Mouse (Mus musculus) heart, postnatal 4 days (tissue): ENCODE results near the gene Trmu. TPM values are rescaled to one million over a fixed set of nuclear protein-coding genes. Genes with fewer than 3 reads are reported as not detected.

Source experiments
- DNase-seq: peaks from one replicate; pipeline ENCODE4 v3.0.0; 2021
- total RNA-seq, 2 experiments: library from RNA; stranded (reverse); gene quantifications; 2 replicates each; pipeline ENCODE4 v1.2.3; 2021

Gene Trmu
- total RNA-seq, 2 experiments from 2014 or later: 27.4 to 29.4 TPM

- no peak for DNase-seq
Observed at GRCm38 (mm10) chr15:85897113-85897512, 18.0 kb downstream of the Trmu start.

GRCm38 (mm10) chr15:85899396-85899795 lies 20.3 kb downstream of the Trmu start:
- no peak for DNase-seq

GRCm38 (mm10) chr15:85900318-85900717 lies 21.2 kb downstream of the Trmu start:
- no peak for DNase-seq

GRCm38 (mm10) chr15:85900801-85901200 lies 21.7 kb downstream of the Trmu start:
- DNase-seq: no peak

- no peak for DNase-seq
Observed at GRCm38 (mm10) chr15:85902505-85902904, 23.4 kb downstream of the Trmu start.

- peak; percentile 37 for DNase-seq
Observed at GRCm38 (mm10) chr15:85903826-85904225, 24.7 kb downstream of the Trmu start.

- no peak for DNase-seq
Observed at GRCm38 (mm10) chr15:85908660-85909491, 29.8 kb downstream of the Trmu start.

- no peak for DNase-seq
Observed at GRCm38 (mm10) chr15:85909492-85909829, 30.3 kb downstream of the Trmu start.

GRCm38 (mm10) chr15:85909931-85910330 lies 30.8 kb downstream of the Trmu start:
- peak; percentile 28 for DNase-seq

- DNase-seq: peak; percentile 86
Observed at GRCm38 (mm10) chr15:85913605-85914004, 34.5 kb downstream of the Trmu start.

- no peak for DNase-seq
Observed at GRCm38 (mm10) chr15:85919191-85919891, 40.2 kb downstream of the Trmu start.

GRCm38 (mm10) chr15:85919892-85920248 lies 40.8 kb downstream of the Trmu start:
- DNase-seq: no peak

GRCm38 (mm10) chr15:85921855-85922254 lies 42.7 kb downstream of the Trmu start:
- DNase-seq: no peak

- no peak for DNase-seq
Observed at GRCm38 (mm10) chr15:85928161-85928560, 49.0 kb downstream of the Trmu start.

- DNase-seq: peak; percentile 48
Observed at GRCm38 (mm10) chr15:85935627-85936049, 56.5 kb downstream of the Trmu start.

Other genes starting within 250 kb of the Trmu start
- gene Ppara, start 144.3 kb upstream of the Trmu start, total RNA-seq: 10 to 100 TPM; 24.0 to 29.6 TPM
- 10 to 100 TPM; 37.9 to 45.1 TPM for gene Cdpf1, start 67.6 kb upstream of the Trmu start, total RNA-seq
- gene Pkdrej, start 57.6 kb upstream of the Trmu start, total RNA-seq: 1 to 10 TPM; 2.5 to 2.8 TPM
- 1 to 10 TPM; 5.2 to 5.3 TPM for gene Ttc38, start 47.0 kb upstream of the Trmu start, total RNA-seq
- 10 to 100 TPM; 15.2 to 16.9 TPM for gene Gtse1, start 19.6 kb upstream of the Trmu start, total RNA-seq
- gene Celsr1, start 154.5 kb downstream of the Trmu start, total RNA-seq: 10 to 100 TPM; 20.0 to 21.3 TPM
- gene Gramd4, start 178.4 kb downstream of the Trmu start, total RNA-seq: 10 to 100 TPM; 30.1 to 33.6 TPM